Mouse (Mus musculus) midbrain, embryonic 11.5 days (tissue): ENCODE data around the gene Got2. TPM values are rescaled to one million over a fixed set of nuclear protein-coding genes. Genes with fewer than 3 reads are reported as not detected.

ENCODE experiments used
- ATAC-seq: fragments of 200-750 bp; cut with Nextera tagmentation; 2 replicates; pipeline ENCODE4 v1.8.0; 2017; ENCODE audit warnings: moderate TSS enrichment, moderate library complexity; ENCODE audit not compliant: low FRiP score
- DNase-seq: peaks from one replicate; pipeline ENCODE4 v3.0.0; 2015; ENCODE audit warnings: low spot score; ENCODE audit errors: missing footprints
- H3K27ac ChIP-seq: fragments of 300-500 bp; sonication (generic); 2 replicates; pipeline ENCODE4 v1.5.1; 2014; ENCODE audit warnings: low read depth, low read length
- H3K27me3 ChIP-seq: fragments of 300-500 bp; sonication (generic); 2 replicates; pipeline ENCODE4 v1.6.1; 2014; ENCODE audit warnings: mild to moderate bottlenecking, low read length, moderate library complexity, mixed read lengths; ENCODE audit not compliant: control insufficient read depth, insufficient read depth
- H3K36me3 ChIP-seq: fragments of 300-500 bp; sonication (generic); 2 replicates; pipeline ENCODE4 v1.6.1; 2014; ENCODE audit warnings: mild to moderate bottlenecking, low read length, moderate library complexity, mixed read lengths; ENCODE audit not compliant: control insufficient read depth, insufficient read depth
- H3K4me1 ChIP-seq: fragments of 300-500 bp; sonication (generic); 2 replicates; pipeline ENCODE4 v1.6.1; 2014; ENCODE audit warnings: low read length; ENCODE audit not compliant: control insufficient read depth, insufficient read depth
- H3K4me2 ChIP-seq: fragments of 300-500 bp; sonication (generic); 2 replicates; pipeline ENCODE4 v1.6.1; 2014; ENCODE audit warnings: mild to moderate bottlenecking, moderate library complexity
- H3K4me3 ChIP-seq: fragments of 300-500 bp; sonication (generic); 2 replicates; pipeline ENCODE4 v1.5.1; 2014; ENCODE audit warnings: low read depth, low read length
- H3K9ac ChIP-seq: fragments of 300-500 bp; sonication (generic); 2 replicates; pipeline ENCODE4 v1.6.1; 2014; ENCODE audit warnings: low read length
- H3K9me3 ChIP-seq: fragments of 300-500 bp; sonication (generic); 2 replicates; pipeline ENCODE4 v1.6.1; 2016; ENCODE audit warnings: low read length; ENCODE audit not compliant: control insufficient read depth
- WGBS: fragments of 180-500 bp; shearing (Covaris S2); extraction: QIAGEN DNeasy Blood & Tissue Kit; methylation state at CpG from one replicate; pipeline ENCODE4 v1.1.7; 2014; 5-methylcytosine and 5-hydroxymethylcytosine counted together
- polyA plus RNA-seq: library from polyadenylated mRNA; unstranded; fragments of >200 nt; fragmentation: Nextera tagmentation; extraction: Ambion mirVana; gene quantifications from 2 replicates; pipeline ENCODE4 v1.2.1, GENCODE M21; 2014

The Got2 gene
- polyA plus RNA-seq = 84.1 and 88.6 TPM in 2 replicates

- Histone ChIP-seq H3K36me3 (no peaks in the 10 kb centered on the region), H3K27me3 (no peaks in the 10 kb centered on the region), H3K4me1 (peaks cover 8% of the 10 kb centered on the region), H3K4me3 (peak within 1 kb of the TSS; percentile 89), H3K27ac (peak within 1 kb of the TSS; percentile 71), H3K4me2 (peak within 1 kb of the TSS; percentile 45), H3K9me3 (no peaks in the 10 kb centered on the region), H3K9ac (peak within 1 kb of the TSS; percentile 86)
- DNase-seq (peak; percentile 99), ATAC-seq (peak; percentile 86)
- WGBS = 8% methylated on average over 31 of the region's 31 CpGs
These were observed at the start of gene Got2 for GRCm38 (mm10) chr8:95888285-95889136. TSS of gene Got2 (minus strand) at chr8:95888547.

GRCm38 (mm10) chr8:95932841-95933240 lies 44.5 kb upstream of the Got2 start:
- 92% methylated on average over 5 of the region's 5 CpGs for WGBS
- no peak overlapping the region for H3K9ac ChIP-seq
- H3K27me3 ChIP-seq = no peaks in the 10 kb centered on the region
- DNase-seq (no peak), ATAC-seq (no peak)
- H3K4me3 ChIP-seq = no peak overlapping the region
- H3K9me3 ChIP-seq = no peaks in the 10 kb centered on the region
- H3K27ac ChIP-seq = no peak overlapping the region
- H3K4me1 ChIP-seq = peaks cover 6% of the 10 kb centered on the region; the same call in 1 of the 2 replicates
- H3K4me2 ChIP-seq = no peak overlapping the region
- H3K36me3 ChIP-seq = no peaks in the 10 kb centered on the region

GRCm38 (mm10) chr8:95929821-95930220 lies 41.5 kb upstream of the Got2 start:
- H3K27ac ChIP-seq = no peak overlapping the region
- no peaks in the 10 kb centered on the region for H3K9me3 ChIP-seq
- no peak overlapping the region for H3K4me3 ChIP-seq
- ATAC-seq (no peak), DNase-seq (no peak)
- WGBS = 62% methylated on average over 4 of the region's 4 CpGs
- peaks cover 6% of the 10 kb centered on the region; the same call in 1 of the 2 replicates for H3K4me1 ChIP-seq
- no peaks in the 10 kb centered on the region for H3K27me3 ChIP-seq
- no peak overlapping the region for H3K4me2 ChIP-seq
- no peaks in the 10 kb centered on the region for H3K36me3 ChIP-seq
- no peak overlapping the region for H3K9ac ChIP-seq

- whole genome bisulfite sequencing = 3% methylated on average over 9 of the region's 9 CpGs
- ATAC-seq (peak; percentile 72), DNase-seq (peak; percentile 83)
- H3K27me3 ChIP-seq = no peaks in the 10 kb centered on the region
- peak overlapping the region; percentile 50 for H3K4me2 ChIP-seq
- H3K36me3 ChIP-seq = no peaks in the 10 kb centered on the region
- H3K27ac ChIP-seq = no peak overlapping the region
- peaks cover 3% of the 10 kb centered on the region; the same call in 1 of the 2 replicates for H3K4me1 ChIP-seq
- peak overlapping the region; percentile 48 for H3K9ac ChIP-seq
- H3K9me3 ChIP-seq = no peaks in the 10 kb centered on the region
- peak overlapping the region; percentile 21; the same call in 1 of the 2 replicates for H3K4me3 ChIP-seq
These were observed 27.8 kb upstream of the Got2 start for GRCm38 (mm10) chr8:95916106-95916505.

GRCm38 (mm10) chr8:95914905-95915643 lies 26.7 kb upstream of the Got2 start:
- Histone ChIP-seq H3K9ac (no peak overlapping the region), H3K27ac (no peak overlapping the region), H3K27me3 (no peaks in the 10 kb centered on the region), H3K4me2 (no peak overlapping the region), H3K4me1 (peaks cover 3% of the 10 kb centered on the region; the same call in 1 of the 2 replicates), H3K4me3 (no peak overlapping the region), H3K9me3 (no peaks in the 10 kb centered on the region), H3K36me3 (no peaks in the 10 kb centered on the region)
- 7% methylated on average over 7 of the region's 7 CpGs for WGBS
- DNase-seq (peak; percentile 98), ATAC-seq (peak; percentile 91)

- H3K4me1 ChIP-seq = peaks cover 2% of the 10 kb centered on the region; the same call in 1 of the 2 replicates
- 79% methylated on average over 5 of the region's 5 CpGs for WGBS
- no peak overlapping the region for H3K9ac ChIP-seq
- H3K9me3 ChIP-seq = no peaks in the 10 kb centered on the region
- no peak overlapping the region for H3K4me3 ChIP-seq
- H3K36me3 ChIP-seq = no peaks in the 10 kb centered on the region
- DNase-seq = no peak
- no peak overlapping the region for H3K4me2 ChIP-seq
- H3K27me3 ChIP-seq = no peaks in the 10 kb centered on the region
- no peak overlapping the region for H3K27ac ChIP-seq
- ATAC-seq = no peak
These were observed 22.9 kb upstream of the Got2 start for GRCm38 (mm10) chr8:95911240-95911639.

GRCm38 (mm10) chr8:95907885-95908284 lies 19.5 kb upstream of the Got2 start:
- 85% methylated on average over 11 of the region's 11 CpGs for WGBS
- no peaks in the 10 kb centered on the region for H3K4me1 ChIP-seq
- H3K9ac ChIP-seq = no peak overlapping the region
- ATAC-seq (no peak), DNase-seq (no peak)
- H3K36me3 ChIP-seq = no peaks in the 10 kb centered on the region
- H3K27ac ChIP-seq = no peak overlapping the region
- no peaks in the 10 kb centered on the region for H3K27me3 ChIP-seq
- H3K9me3 ChIP-seq = no peaks in the 10 kb centered on the region
- no peak overlapping the region for H3K4me3 ChIP-seq
- H3K4me2 ChIP-seq = no peak overlapping the region

- Histone ChIP-seq H3K4me2 (no peak overlapping the region), H3K27me3 (no peaks in the 10 kb centered on the region), H3K9me3 (no peaks in the 10 kb centered on the region), H3K36me3 (no peaks in the 10 kb centered on the region), H3K27ac (no peak overlapping the region), H3K9ac (no peak overlapping the region), H3K4me1 (peaks cover 4% of the 10 kb centered on the region), H3K4me3 (no peak overlapping the region)
- 93% methylated on average over 9 of the region's 9 CpGs for WGBS
- DNase-seq (no peak), ATAC-seq (no peak)
These were observed 18.4 kb upstream of the Got2 start for GRCm38 (mm10) chr8:95906738-95907137.

- peak; percentile 59; the same call in 1 of the 2 replicates for ATAC-seq
- DNase-seq = peak; percentile 87
- no peak overlapping the region for H3K27ac ChIP-seq
- WGBS = 18% methylated on average over 7 of the region's 7 CpGs
- H3K4me1 ChIP-seq = peaks cover 6% of the 10 kb centered on the region
- 0 out of 2 replicates have a peak overlapping the region, but pooled peaks have one; percentile 31 for H3K9ac ChIP-seq
- H3K27me3 ChIP-seq = no peaks in the 10 kb centered on the region
- H3K4me3 ChIP-seq = no peak overlapping the region
- no peaks in the 10 kb centered on the region for H3K9me3 ChIP-seq
- no peaks in the 10 kb centered on the region for H3K36me3 ChIP-seq
- H3K4me2 ChIP-seq = peak overlapping the region; percentile 19; the same call in 1 of the 2 replicates
These were observed 13.5 kb upstream of the Got2 start for GRCm38 (mm10) chr8:95901864-95902263.
